Mouse (Mus musculus): ENCODE results near the gene Ifi27. TPM values are rescaled to one million over a fixed set of nuclear protein-coding genes. Genes with fewer than 3 reads are reported as not detected.
"Not testable (repeated sequence)": the region's sequence is repeated elsewhere in the genome, so short reads cannot be mapped to it uniquely, and the experiment has no call there.

Ifi27 gene
- 10 to 100 TPM; 64.1 to 65.7 TPM for total RNA-seq (2021)

DNA sequence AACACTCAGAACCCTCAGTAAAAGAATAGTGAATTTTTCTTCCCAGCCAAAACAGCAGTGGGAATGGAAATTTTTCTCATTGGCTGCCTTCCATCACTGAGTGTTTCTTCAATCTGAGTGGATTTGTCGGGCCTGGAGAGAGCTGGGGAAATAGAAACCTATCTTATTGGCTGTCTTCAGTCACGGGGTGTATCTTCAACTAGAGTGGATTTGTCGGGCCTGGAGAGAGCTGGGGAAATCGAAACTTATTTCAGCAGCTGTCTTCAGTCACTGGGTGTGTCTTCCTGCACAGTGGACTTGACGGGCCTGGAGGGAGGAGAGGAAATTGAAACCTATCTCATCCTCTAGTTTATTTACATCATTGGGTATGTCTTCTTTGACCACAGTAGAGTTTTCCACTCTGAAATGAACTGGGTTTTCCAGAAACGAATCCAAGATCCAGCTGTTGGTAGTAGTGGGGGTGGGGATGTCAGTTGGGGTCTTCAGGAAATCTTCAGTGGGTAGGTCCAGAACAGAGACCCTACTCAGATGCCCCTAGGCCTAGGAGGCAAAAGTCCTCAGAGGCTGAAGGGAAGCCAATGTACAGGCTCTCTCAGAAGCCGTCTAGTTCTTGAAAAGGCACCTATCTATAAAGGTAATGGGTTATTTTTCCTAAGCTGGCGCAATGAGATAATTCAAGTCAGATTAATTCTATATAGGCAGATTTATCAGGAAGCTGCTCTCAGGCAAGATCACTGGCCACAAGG is at the start of gene Ifi27:
Ifi27 (plus strand) TSS at position 226 of the 746 bp plus-strand sequence.
- peak; percentile 74 for DNase-seq
- intact Hi-C loops (cut with DNase I), result no loop called here

GRCm38 (mm10) chr12:103388505-103389347 is 45.3 kb upstream of the Ifi27 start, which contains the start of gene Otub2:
Otub2 (plus strand) TSS chr12:103388682.
- intact Hi-C loops (cut with DNase I), result loop anchor here (2.0 kb wide), 1 partner anchor 36 kb away; the partner anchor contains the start of gene Ddx24
- peak; percentile 98 for DNase-seq

DNA sequence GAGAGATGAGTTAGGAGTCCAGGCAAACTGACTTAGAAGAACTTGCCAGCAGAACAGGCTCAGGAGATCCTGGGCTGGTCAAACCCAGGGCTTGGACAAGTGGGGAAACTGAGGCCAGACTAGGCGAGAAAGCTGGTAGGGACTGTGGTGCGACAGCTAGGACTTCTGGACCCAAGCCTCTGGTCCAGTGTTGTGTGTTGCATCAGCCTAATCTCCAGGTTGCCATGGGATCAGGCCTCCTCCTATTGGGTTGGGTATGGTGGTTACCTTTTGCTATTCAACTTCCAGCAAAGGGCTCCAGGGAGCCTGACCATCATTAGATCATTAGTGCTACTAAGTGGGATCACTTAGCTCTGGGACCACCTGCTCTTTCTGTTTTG is 44.7 kb upstream of the Ifi27 start:
- intact Hi-C loops (cut with DNase I), result loop anchor here (2.0 kb wide), 1 partner anchor 35 kb away; the partner anchor contains the start of gene Ddx24
- no peak for DNase-seq

- no peak for DNase-seq
- intact Hi-C loops (cut with DNase I), result loop anchor here (2.0 kb wide), 1 partner anchor 35 kb away; the partner anchor contains the start of gene Ddx24
Measured at GRCm38 (mm10) chr12:103389982-103390381, 44.0 kb upstream of the Ifi27 start.

- intact Hi-C loops (cut with DNase I), result no loop called here
- no peak for DNase-seq
Measured at GRCm38 (mm10) chr12:103391098-103391497, 42.9 kb upstream of the Ifi27 start.

DNA sequence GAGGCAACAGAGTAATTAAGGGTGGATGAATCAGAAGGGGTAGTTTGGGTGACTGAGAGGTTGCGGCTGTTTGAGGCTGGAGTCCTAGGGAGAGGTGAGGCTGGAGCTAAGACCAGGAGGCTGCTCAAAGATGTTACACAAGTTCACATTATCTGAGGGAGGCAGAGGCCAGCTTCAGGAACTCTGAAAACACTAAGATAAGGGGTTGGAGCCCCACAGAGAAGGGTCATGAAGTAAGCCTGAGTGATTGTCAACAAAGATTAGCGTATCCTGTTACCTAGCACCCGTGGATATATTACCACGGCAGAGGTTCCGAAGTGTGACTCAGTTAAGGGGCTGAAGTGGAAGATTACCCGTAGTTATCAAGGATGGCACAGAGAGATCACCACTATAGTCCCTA is 40.5 kb upstream of the Ifi27 start:
- no peak for DNase-seq
- intact Hi-C loops (cut with DNase I), result no loop called here

GRCm38 (mm10) chr12:103395486-103396275 is 38.3 kb upstream of the Ifi27 start:
- intact Hi-C loops (cut with DNase I), result no loop called here
- DNase-seq, result no peak

DNA sequence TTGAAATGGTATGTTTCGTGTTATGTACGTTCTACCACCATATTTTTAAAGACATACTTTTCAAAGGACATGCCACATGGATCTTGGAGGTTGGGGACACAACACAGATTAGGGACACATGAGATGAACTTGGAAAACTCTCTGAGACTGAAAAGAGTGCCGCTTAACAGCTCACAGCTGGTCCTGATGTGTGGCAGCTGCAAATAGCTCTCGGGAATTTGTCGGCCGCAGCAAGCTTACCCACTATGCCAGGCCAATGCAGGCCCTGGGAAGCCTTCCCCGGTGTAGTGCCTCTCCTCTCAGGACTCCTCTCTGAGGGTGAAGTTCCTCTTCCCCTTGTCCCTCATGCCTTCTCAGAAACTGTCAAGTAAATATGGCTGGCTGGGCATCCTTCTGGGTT is 37.3 kb upstream of the Ifi27 start:
- intact Hi-C loops (cut with DNase I), result no loop called here
- no peak for DNase-seq

DNA sequence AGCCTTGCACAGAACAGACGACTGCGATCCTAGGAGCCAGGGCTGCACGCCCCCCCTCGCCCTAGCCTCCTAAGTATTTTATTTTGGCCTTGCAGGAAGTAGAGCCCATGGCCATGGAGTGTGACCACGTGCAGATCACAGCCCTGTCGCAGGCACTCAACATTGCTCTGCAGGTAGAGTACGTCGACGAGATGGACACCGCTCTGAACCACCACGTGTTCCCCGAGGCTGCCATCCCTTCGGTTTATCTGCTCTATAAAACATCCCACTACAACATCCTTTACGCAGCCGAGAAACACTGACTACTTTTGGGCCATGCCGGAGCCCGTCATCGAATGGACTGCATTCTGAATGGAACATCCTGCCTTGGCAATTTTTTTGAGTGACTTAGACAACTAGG is 29.9 kb upstream of the Ifi27 start:
- intact Hi-C loops (cut with DNase I), result no loop called here
- no peak for DNase-seq

GRCm38 (mm10) chr12:103407720-103408119 is 26.3 kb upstream of the Ifi27 start, which contains the start of gene 9330161L09Rik:
9330161L09Rik (minus strand) TSS chr12:103407820.
- DNase-seq, result no peak
- intact Hi-C loops (cut with DNase I), result no loop called here

DNA sequence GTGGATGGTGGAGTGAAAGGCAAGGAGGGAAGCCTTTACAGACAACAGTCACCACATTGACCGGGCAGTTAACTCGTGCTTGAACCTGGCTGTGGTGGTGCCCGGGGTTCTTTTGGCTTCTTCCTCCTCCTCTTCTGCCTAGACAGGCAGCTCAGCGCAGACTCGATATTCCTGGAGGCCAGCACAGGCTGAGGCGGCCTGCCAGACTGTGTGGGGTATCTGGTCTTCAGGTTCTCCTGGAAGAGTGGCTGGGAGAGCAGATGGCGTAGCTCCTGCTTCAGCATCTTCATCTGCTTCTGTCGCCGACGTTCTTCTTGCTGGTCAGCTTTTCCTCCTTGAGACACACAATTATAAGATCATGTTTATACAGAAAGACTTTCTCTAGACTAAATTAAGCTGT is 25.9 kb upstream of the Ifi27 start:
- intact Hi-C loops (cut with DNase I), result no loop called here
- no peak for DNase-seq

GRCm38 (mm10) chr12:103425016-103425728 is 8.8 kb upstream of the Ifi27 start:
- intact Hi-C loops (cut with DNase I), result loop anchor here (2.0 kb wide), 1 partner anchor 36 kb away; the partner anchor contains the start of gene Otub2
- peak in 1 of 2 experiments; percentile 17 for DNase-seq

- peak; percentile 95 to 96 for DNase-seq
- intact Hi-C loops (cut with DNase I), result loop anchor here (1.0 to 2.0 kb wide), 3 partner anchors 19 to 66 kb away; partner anchors contain the start of gene Otub2
Measured at GRCm38 (mm10) chr12:103425729-103426470, 8.1 kb upstream of the Ifi27 start, which contains the start of gene Ddx24. Ddx24 (minus strand) TSS chr12:103425830.

DNA sequence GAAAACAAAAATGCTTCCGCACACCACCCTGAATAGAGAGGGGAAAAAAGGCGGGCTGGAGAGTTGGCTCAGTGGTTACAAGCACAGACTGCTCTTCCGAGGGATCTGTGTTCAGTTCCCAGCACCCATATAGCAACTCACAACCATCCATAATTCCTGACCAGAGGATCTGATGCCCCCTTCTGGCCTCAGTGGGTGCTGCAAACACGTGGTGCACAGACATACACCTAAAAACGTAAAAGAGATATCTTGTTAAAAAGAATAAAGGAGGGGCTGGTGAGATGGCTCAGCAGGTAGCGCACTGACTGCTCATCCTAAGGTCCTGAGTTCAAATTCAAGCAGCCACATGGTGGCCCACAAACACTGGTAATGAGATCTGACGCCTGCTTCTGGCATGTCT is 7.3 kb upstream of the Ifi27 start:
- no peak for DNase-seq
- intact Hi-C loops (cut with DNase I), result loop anchor here (1.0 to 2.0 kb wide), 2 partner anchors 18 to 66 kb away; no protein-coding TSS in a partner anchor

DNA sequence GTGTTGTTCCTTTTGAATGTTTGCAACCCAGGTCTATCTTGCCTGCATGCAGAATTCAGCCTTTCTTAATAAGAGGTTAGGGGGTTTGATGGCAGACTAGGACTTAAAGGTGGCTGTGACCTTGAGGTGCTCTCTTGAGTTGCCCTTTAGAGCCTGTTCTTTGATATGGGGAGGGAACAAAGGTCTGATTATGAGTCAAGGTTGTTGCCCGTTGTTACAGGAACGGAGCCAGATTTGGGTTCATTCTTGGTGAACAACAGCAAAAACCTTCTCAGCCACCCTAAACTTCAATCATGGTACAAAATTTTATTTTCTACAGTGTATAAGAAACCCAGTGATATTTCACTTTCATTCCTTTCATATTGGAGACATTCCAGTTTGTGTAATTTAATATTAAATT is 581 bp upstream of the Ifi27 start:
- intact Hi-C loops (cut with DNase I), result no loop called here
- peak in 1 of 2 experiments; percentile 21 for DNase-seq

GRCm38 (mm10) chr12:103434861-103435260 is 850 bp downstream of the Ifi27 start:
- intact Hi-C loops (cut with DNase I), result no loop called here

DNA sequence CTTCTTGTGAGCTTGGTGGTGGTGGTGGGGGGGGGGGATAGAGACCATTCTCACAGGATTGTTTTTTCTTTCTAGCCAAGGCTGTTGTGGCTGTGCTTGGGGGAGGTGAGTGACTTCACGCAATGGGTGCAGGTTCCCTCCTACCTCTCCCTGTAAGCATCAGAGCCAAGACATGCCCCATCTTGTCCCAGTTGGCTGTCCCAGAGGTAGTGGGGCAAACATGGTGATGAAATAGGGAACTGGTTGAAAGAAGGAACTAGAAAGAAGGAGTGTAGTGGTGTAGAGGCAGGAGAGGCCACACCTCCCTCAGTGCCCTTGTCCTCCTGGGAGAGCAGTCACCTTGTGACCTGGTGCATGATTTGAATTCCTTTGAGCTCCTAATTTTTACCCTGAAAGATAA is 3.6 kb downstream of the Ifi27 start:
- DNase-seq, result no peak
- intact Hi-C loops (cut with DNase I), result no loop called here

More at GRCm38 (mm10) chr12:103434861-103435260, 850 bp downstream of the Ifi27 start:
- DNase-seq, result no peak

DNA sequence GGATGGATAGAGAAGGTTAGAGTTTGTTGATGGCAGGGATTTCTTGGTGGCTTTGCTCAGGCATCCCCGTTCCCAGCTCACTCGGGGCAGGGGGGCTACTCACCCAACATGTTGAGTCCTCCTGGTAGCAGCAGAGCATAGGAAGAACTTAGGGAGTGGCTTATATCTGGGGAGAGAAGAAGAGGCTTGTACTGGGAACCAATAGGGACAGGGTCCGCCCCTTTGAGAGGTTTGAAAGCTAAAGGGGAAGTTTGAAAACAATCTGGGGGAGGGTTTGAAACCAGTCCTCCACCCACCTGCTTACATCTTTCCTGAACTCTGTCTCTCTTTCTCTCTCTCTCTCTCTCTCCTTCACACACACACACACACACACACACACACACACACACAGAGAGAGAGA is 9.5 kb downstream of the Ifi27 start, which contains the start of gene Ifi27l2a:
Ifi27l2a (minus strand) TSS at position 157 of the 400 bp plus-strand sequence.
- intact Hi-C loops (cut with DNase I), result no loop called here
- DNase-seq, result peak; percentile 33 to 54

DNA sequence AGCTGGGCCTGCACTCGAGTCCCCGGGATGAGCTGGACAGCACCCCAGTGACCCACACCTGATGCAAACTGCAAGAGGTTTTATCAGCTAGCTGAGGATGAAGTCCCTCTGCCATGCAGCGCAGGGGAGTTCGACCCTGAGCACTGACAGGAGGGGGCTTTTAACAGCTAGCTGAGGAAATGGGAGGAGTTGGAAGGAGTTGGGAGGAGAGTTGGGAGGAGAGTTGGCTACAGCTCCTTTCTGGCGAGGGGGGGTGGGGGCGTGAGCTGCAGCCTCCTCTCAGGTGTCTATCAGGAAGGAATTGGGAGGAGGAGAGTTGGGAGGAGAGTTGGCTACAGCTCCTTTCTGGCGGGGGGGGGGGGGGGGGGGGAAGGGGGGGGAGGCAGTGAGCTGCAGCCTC is 10.2 kb downstream of the Ifi27 start:
- DNase-seq, result not testable (repeated sequence)
- intact Hi-C loops (cut with DNase I), result loop anchor here (2.0 kb wide), 1 partner anchor 17 kb away; no protein-coding TSS in a partner anchor
